Mouse (Mus musculus) frontal cortex, postnatal 14 days (tissue): Measurements from ENCODE around the gene Ccl4.

Experiments
- DNase-seq, 2 experiments: peaks; one replicate each; pipeline ENCODE4 v3.0.0; 2022; ENCODE audit warnings: low spot score in 2 of 2

The Ccl4 gene

GRCm38 (mm10) chr11:83675665-83676064 is 13.3 kb downstream of the Ccl4 start:
- DNase-seq = no peak

- no peak for DNase-seq
These were observed 27.5 kb downstream of the Ccl4 start for GRCm38 (mm10) chr11:83689918-83690317.

GRCm38 (mm10) chr11:83692008-83692407 is 29.6 kb downstream of the Ccl4 start:
- no peak for DNase-seq

GRCm38 (mm10) chr11:83703705-83704104 is 41.3 kb downstream of the Ccl4 start, which contains the start of gene Wfdc17:
Gene Wfdc17, plus strand, starts transcription at chr11:83703991.
- no peak for DNase-seq

GRCm38 (mm10) chr11:83708715-83709114 is 46.3 kb downstream of the Ccl4 start, which contains the start of gene Wfdc18:
Gene Wfdc18, plus strand, starts transcription at chr11:83709015.
- DNase-seq = no peak

- peak in 1 of 2 experiments; percentile 3 for DNase-seq
These were observed 47.3 kb downstream of the Ccl4 start for GRCm38 (mm10) chr11:83709683-83710082.

- DNase-seq = no peak
These were observed 50.3 kb downstream of the Ccl4 start for GRCm38 (mm10) chr11:83712671-83713070.

- DNase-seq = no peak
These were observed 51.5 kb downstream of the Ccl4 start for GRCm38 (mm10) chr11:83713925-83714324.
